Comparison of ENCODE assay signal across 16 mouse cellular contexts in the genomic region with DNA sequence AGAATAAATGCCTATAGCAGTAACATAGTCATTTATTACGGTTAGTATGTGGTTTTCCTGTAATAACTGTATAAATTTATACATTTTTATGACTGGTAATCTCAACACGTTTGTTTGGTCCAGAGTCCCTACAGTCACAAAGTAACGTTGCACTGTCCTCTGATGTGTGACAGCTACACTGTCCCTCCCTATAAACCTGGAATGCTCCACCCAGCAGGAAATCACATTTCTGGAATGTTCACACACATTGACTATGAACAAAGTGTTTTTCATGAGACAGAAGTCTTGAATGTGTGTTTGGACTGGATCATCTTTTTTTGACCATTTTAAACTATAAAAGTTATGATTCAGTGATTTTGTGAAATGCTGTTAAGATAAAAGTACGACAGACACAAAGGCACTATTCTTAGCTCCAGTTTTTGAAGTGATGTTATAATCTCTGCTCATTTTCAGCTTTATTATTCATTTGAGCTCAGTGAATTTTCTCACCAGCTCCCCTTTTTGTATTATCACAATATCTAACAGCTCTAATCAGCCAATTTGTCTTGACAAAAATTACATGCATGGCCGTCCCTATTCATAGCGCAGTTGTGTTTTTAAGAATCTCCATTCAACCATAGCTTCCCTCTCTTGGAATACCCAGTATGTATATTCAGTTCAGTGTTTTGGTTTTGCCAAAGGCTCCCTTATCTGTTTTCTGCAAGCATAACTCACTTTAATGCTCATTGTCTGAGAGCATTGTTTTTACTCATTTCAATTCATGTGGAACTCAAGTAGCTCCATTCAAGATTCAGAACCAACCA.
DNase-seq lines count a peak whose midpoint lies in the region; ATAC-seq and TF ChIP-seq lines count a peak whose summit lies in the region.
"Had no signal": no experiment of that assay in that cellular context is flagged by ENCODE, and none has a peak within 500 bp of the region (broad histone marks: within the 10 kb centered on the region; RNA-seq: fewer than 3 reads in every experiment).

No protein-coding gene starts in this region.

- no peak overlapping the region for H3K4me2 ChIP-seq in hindbrain, embryonic 14.5 days (replicated peaks)
- H3K4me2 ChIP-seq in hindbrain, embryonic 16.5 days (ENCODE audit: low read length) = no peak overlapping the region
- H3K4me2 ChIP-seq in midbrain, postnatal 0 days (ENCODE audit: low read depth, low read length, poor library complexity, severe bottlenecking) = no peak overlapping the region
- no peak overlapping the region for H3K4me2 ChIP-seq in midbrain, embryonic 16.5 days (ENCODE audit: low read length)
- H3K4me2 ChIP-seq in forebrain, embryonic 15.5 days (replicated peaks) = no peak overlapping the region
- H3K4me2 ChIP-seq: heart, embryonic 11.5 days; limb, embryonic 12.5 days had no signal

- no peak overlapping the region for H3K9ac ChIP-seq in hindbrain, embryonic 14.5 days
- no peak overlapping the region for H3K9ac ChIP-seq in hindbrain, embryonic 16.5 days (ENCODE audit: low read depth, low read length)
- H3K9ac ChIP-seq in midbrain, postnatal 0 days (replicated peaks; ENCODE audit: low read length, poor library complexity, severe bottlenecking) = no peak overlapping the region
- H3K9ac ChIP-seq in midbrain, embryonic 16.5 days (ENCODE audit: low read depth, low read length) = no peak overlapping the region
- H3K9ac ChIP-seq in forebrain, embryonic 15.5 days (replicated peaks) = no peak overlapping the region
- H3K9ac ChIP-seq: limb, embryonic 12.5 days had no signal

- no peak overlapping the region for H3K27ac ChIP-seq in hindbrain, embryonic 14.5 days
- H3K27ac ChIP-seq in hindbrain, embryonic 16.5 days (ENCODE audit: low read depth, low read length) = no peak overlapping the region
- H3K27ac ChIP-seq in midbrain, postnatal 0 days (ENCODE audit: low read depth, low read length) = no peak overlapping the region
- H3K27ac ChIP-seq in midbrain, embryonic 16.5 days (ENCODE audit: low read length) = no peak overlapping the region
- H3K27ac ChIP-seq in forebrain, embryonic 15.5 days (replicated peaks) = no peak overlapping the region
- no peak overlapping the region for H3K27ac ChIP-seq in left cerebral cortex, adult 2 months
- H3K27ac ChIP-seq: limb, embryonic 12.5 days had no signal

- H3K4me1 ChIP-seq in hindbrain, embryonic 14.5 days (replicated peaks; ENCODE audit: control insufficient read depth, insufficient read depth, low read length) = peaks cover 10% of the 10 kb centered on the region; the same call in 1 of the 2 replicates
- no peaks in the 10 kb centered on the region for H3K4me1 ChIP-seq in hindbrain, embryonic 16.5 days (ENCODE audit: control insufficient read depth, insufficient read depth, low read depth, low read length)
- no peaks in the 10 kb centered on the region for H3K4me1 ChIP-seq in midbrain, postnatal 0 days (ENCODE audit: insufficient read depth, low read length)
- no peaks in the 10 kb centered on the region; the same call in 1 of the 2 replicates for H3K4me1 ChIP-seq in midbrain, embryonic 16.5 days (ENCODE audit: control insufficient read depth, insufficient read depth, low read length)
- peaks cover 21% of the 10 kb centered on the region for H3K4me1 ChIP-seq in forebrain, embryonic 15.5 days
- H3K4me1 ChIP-seq: limb, embryonic 12.5 days had no signal

- no peaks in the 10 kb centered on the region for H3K9me3 ChIP-seq in hindbrain, embryonic 14.5 days (ENCODE audit: control insufficient read depth, low read length)
- no peaks in the 10 kb centered on the region for H3K9me3 ChIP-seq in hindbrain, embryonic 16.5 days (ENCODE audit: control insufficient read depth, low read length)
- H3K9me3 ChIP-seq in midbrain, postnatal 0 days (ENCODE audit: low read length) = no peaks in the 10 kb centered on the region
- H3K9me3 ChIP-seq in midbrain, embryonic 16.5 days (replicated peaks; ENCODE audit: control insufficient read depth, low read length, poor library complexity, severe bottlenecking) = no peaks in the 10 kb centered on the region
- H3K9me3 ChIP-seq in forebrain, embryonic 15.5 days = no peaks in the 10 kb centered on the region
- H3K9me3 ChIP-seq: limb, embryonic 12.5 days had no signal

- H3K36me3 ChIP-seq in hindbrain, embryonic 14.5 days (replicated peaks; ENCODE audit: control insufficient read depth, insufficient read depth) = no peaks in the 10 kb centered on the region
- no peaks in the 10 kb centered on the region for H3K36me3 ChIP-seq in hindbrain, embryonic 16.5 days (ENCODE audit: control insufficient read depth, insufficient read depth, low read length)
- no peaks in the 10 kb centered on the region for H3K36me3 ChIP-seq in midbrain, postnatal 0 days (ENCODE audit: insufficient read depth, low read length)
- H3K36me3 ChIP-seq in midbrain, embryonic 16.5 days (ENCODE audit: control insufficient read depth, insufficient read depth, low read length) = no peaks in the 10 kb centered on the region
- no peaks in the 10 kb centered on the region for H3K36me3 ChIP-seq in forebrain, embryonic 15.5 days
- H3K36me3 ChIP-seq: limb, embryonic 12.5 days had no signal

- ATAC-seq in hindbrain, embryonic 14.5 days (ENCODE audit: low FRiP score) = peak; percentile 59; the same call in 1 of the 2 replicates
- no peak for ATAC-seq in hindbrain, embryonic 16.5 days
- ATAC-seq in midbrain, postnatal 0 days (ENCODE audit: low FRiP score) = no peak
- no peak for ATAC-seq in midbrain, embryonic 16.5 days
- peak; percentile 77 for ATAC-seq in forebrain, embryonic 15.5 days (replicated peaks)

- no peak for TF ChIP-seq CTCF in midbrain, postnatal 0 days (IDR thresholded peaks at IDR 0.05)
- no peak for TF ChIP-seq CTCF in left cerebral cortex, adult 2 months (IDR thresholded peaks at IDR 0.05)

- no peak overlapping the region for H3K4me3 ChIP-seq in hindbrain, embryonic 14.5 days (replicated peaks; ENCODE audit: low read length)
- no peak overlapping the region for H3K4me3 ChIP-seq in hindbrain, embryonic 16.5 days (ENCODE audit: low read length)
- no peak overlapping the region for H3K4me3 ChIP-seq in midbrain, postnatal 0 days (ENCODE audit: low read depth, low read length)
- H3K4me3 ChIP-seq in midbrain, embryonic 16.5 days (ENCODE audit: low read depth, low read length) = no peak overlapping the region
- H3K4me3 ChIP-seq in forebrain, embryonic 15.5 days = no peak overlapping the region
- no peak overlapping the region for H3K4me3 ChIP-seq in left cerebral cortex, adult 2 months
- H3K4me3 ChIP-seq: limb, embryonic 12.5 days had no signal

- H3K27me3 ChIP-seq in hindbrain, embryonic 14.5 days (ENCODE audit: control insufficient read depth, insufficient read depth, low read length) = no peaks in the 10 kb centered on the region
- no peaks in the 10 kb centered on the region for H3K27me3 ChIP-seq in hindbrain, embryonic 16.5 days (replicated peaks; ENCODE audit: control insufficient read depth, insufficient read depth, low read length)
- no peaks in the 10 kb centered on the region for H3K27me3 ChIP-seq in midbrain, postnatal 0 days (ENCODE audit: insufficient read depth, low read length)
- no peaks in the 10 kb centered on the region for H3K27me3 ChIP-seq in midbrain, embryonic 16.5 days (ENCODE audit: control insufficient read depth, insufficient read depth, low read depth, low read length)
- no peaks in the 10 kb centered on the region for H3K27me3 ChIP-seq in forebrain, embryonic 15.5 days
- H3K27me3 ChIP-seq: limb, embryonic 12.5 days had no signal

- intact Hi-C loops in left cerebral cortex, adult 2 months (cut with DNase I) = no loop called here

- whole genome bisulfite sequencing in hindbrain, embryonic 14.5 days = 33% methylated on average over 6 of the region's 6 CpGs
- WGBS in hindbrain, embryonic 16.5 days = 29% methylated on average over 6 of the region's 6 CpGs
- WGBS in midbrain, postnatal 0 days = 39% methylated on average over 6 of the region's 6 CpGs
- WGBS in midbrain, embryonic 16.5 days = 34% methylated on average over 6 of the region's 6 CpGs
- 16% methylated on average over 6 of the region's 6 CpGs for WGBS in forebrain, embryonic 15.5 days

- no peak for DNase-seq in hindbrain, embryonic 14.5 days (ENCODE audit: low spot score)
- DNase-seq in midbrain, postnatal 0 days (ENCODE audit: low spot score) = peak; percentile 13
- peak; percentile 95 for DNase-seq in retina, postnatal 1 day
- no peak for DNase-seq in left cerebral cortex, adult 2 months (ENCODE audit: extremely low spot score in 1 of 2, low spot score in 2 of 2)
- DNase-seq in adrenal gland, postnatal 14 days = no peak
- DNase-seq: cerebellum, adult 8-10 months; embryo, embryonic 11 days; gastrocnemius, postnatal 36 days; heart, postnatal 36 days; kidney, postnatal 4 days; right cerebral cortex, postnatal 25 days had no signal

Comparison
In these comparisons a context has a peak if more than half of its experiments do, and no peak if none do; other contexts are left out.
1. ATAC-seq: peak in hindbrain, embryonic 14.5 days (single experiment) and forebrain, embryonic 15.5 days (single experiment); none in hindbrain, embryonic 16.5 days (single experiment), midbrain, postnatal 0 days (single experiment) and midbrain, embryonic 16.5 days (single experiment).
2. DNase-seq: peak in midbrain, postnatal 0 days (single experiment) and retina, postnatal 1 day (single experiment); none in hindbrain, embryonic 14.5 days (single experiment), left cerebral cortex, adult 2 months (0 of 2) and adrenal gland, postnatal 14 days (single experiment).